Mouse (Mus musculus): ENCODE measurements around the gene Wdr73. TPM values are rescaled to one million over a fixed set of nuclear protein-coding genes. Genes with fewer than 3 reads are reported as not detected.
A peak's percentile ranks its signal among the peaks of the same experiment; 100 is the strongest.

Gene Wdr73
- polyA plus RNA-seq, 2 experiments: 22.6 to 23.1 TPM

- H3K4me1 ChIP-seq (ENCODE audit: control insufficient read depth, insufficient read depth, low read length): peaks cover 13% of the 10 kb centered on the region
- H3K4me3 ChIP-seq (replicated peaks; ENCODE audit: low read length): peak overlapping the region; percentile 44; the same call in 1 of the 2 replicates
- ATAC-seq (ENCODE audit: low FRiP score, low read depth) (no peak), DNase-seq (ENCODE audit: low spot score) (no peak)
- WGBS: 84% methylated on average over 11 of the region's 11 CpGs
- TF ChIP-seq POLR2A (IDR thresholded peaks at IDR 0.05; ENCODE audit: borderline replicate concordance, extremely low read depth, insufficient read depth, insufficient read length): no peak
- peak overlapping the region; percentile 96; the same call in 1 of the 2 replicates for H3K4me2 ChIP-seq (replicated peaks; ENCODE audit: low read depth, low read length, severe bottlenecking)
- H3K27ac ChIP-seq (replicated peaks; ENCODE audit: low read depth, low read length): no peak overlapping the region
- H3K36me3 ChIP-seq (ENCODE audit: control insufficient read depth, insufficient read depth, low read length): peaks cover 13% of the 10 kb centered on the region; the same call in 1 of the 2 replicates
- H3K9me3 ChIP-seq (ENCODE audit: control insufficient read depth, low read length): no peaks in the 10 kb centered on the region
- peak overlapping the region; percentile 62; the same call in 1 of the 2 replicates for H3K9ac ChIP-seq (ENCODE audit: low read depth, low read length, severe bottlenecking)
- H3K27me3 ChIP-seq (ENCODE audit: control insufficient read depth, insufficient read depth, low read length): no peaks in the 10 kb centered on the region
These were observed 2.8 kb upstream of the Wdr73 start for GRCm38 (mm10) chr7:80903625-80904422.

- Histone ChIP-seq H3K9ac (ENCODE audit: low read depth, low read length, severe bottlenecking) (peak overlapping the region; percentile 71), H3K27me3 (ENCODE audit: control insufficient read depth, insufficient read depth, low read length) (no peaks in the 10 kb centered on the region), H3K36me3 (ENCODE audit: control insufficient read depth, insufficient read depth, low read length) (peaks cover 18% of the 10 kb centered on the region), H3K4me1 (ENCODE audit: control insufficient read depth, insufficient read depth, low read length) (peaks cover 13% of the 10 kb centered on the region), H3K4me3 (replicated peaks; ENCODE audit: low read length) (peak overlapping the region; percentile 78), H3K4me2 (replicated peaks; ENCODE audit: low read depth, low read length, severe bottlenecking) (peak overlapping the region; percentile 74), H3K27ac (replicated peaks; ENCODE audit: low read depth, low read length) (peak overlapping the region; percentile 55; the same call in 1 of the 2 replicates), H3K9me3 (ENCODE audit: control insufficient read depth, low read length) (no peaks in the 10 kb centered on the region)
- 28% methylated on average over 15 of the region's 15 CpGs for WGBS
- TF ChIP-seq POLR2A (IDR thresholded peaks at IDR 0.05; ENCODE audit: borderline replicate concordance, extremely low read depth, insufficient read depth, insufficient read length): no peak
- ATAC-seq (ENCODE audit: low FRiP score, low read depth) (0 out of 2 replicates have a peak, but pooled peaks have one; percentile 13), DNase-seq (ENCODE audit: low spot score) (no peak)
These were observed 639 bp upstream of the Wdr73 start for GRCm38 (mm10) chr7:80901541-80902274.

GRCm38 (mm10) chr7:80897721-80898120 lies 3.3 kb downstream of the Wdr73 start:
- H3K27me3 ChIP-seq (ENCODE audit: control insufficient read depth, insufficient read depth, low read length): no peaks in the 10 kb centered on the region
- H3K9me3 ChIP-seq (ENCODE audit: control insufficient read depth, low read length): no peaks in the 10 kb centered on the region
- TF ChIP-seq POLR2A (IDR thresholded peaks at IDR 0.05; ENCODE audit: borderline replicate concordance, extremely low read depth, insufficient read depth, insufficient read length): no peak
- no peak overlapping the region for H3K9ac ChIP-seq (ENCODE audit: low read depth, low read length, severe bottlenecking)
- ATAC-seq (ENCODE audit: low FRiP score, low read depth) (no peak), DNase-seq (ENCODE audit: low spot score) (no peak)
- H3K4me1 ChIP-seq (ENCODE audit: control insufficient read depth, insufficient read depth, low read length): peaks cover 8% of the 10 kb centered on the region
- H3K36me3 ChIP-seq (ENCODE audit: control insufficient read depth, insufficient read depth, low read length): peaks cover 42% of the 10 kb centered on the region
- no peak overlapping the region for H3K4me3 ChIP-seq (replicated peaks; ENCODE audit: low read length)
- 88% methylated on average over 4 of the region's 4 CpGs for WGBS
- H3K4me2 ChIP-seq (replicated peaks; ENCODE audit: low read depth, low read length, severe bottlenecking): no peak overlapping the region
- H3K27ac ChIP-seq (replicated peaks; ENCODE audit: low read depth, low read length): no peak overlapping the region

GRCm38 (mm10) chr7:80897134-80897533 lies 3.9 kb downstream of the Wdr73 start:
- Histone ChIP-seq H3K9ac (ENCODE audit: low read depth, low read length, severe bottlenecking) (no peak overlapping the region), H3K4me3 (replicated peaks; ENCODE audit: low read length) (no peak overlapping the region), H3K27me3 (ENCODE audit: control insufficient read depth, insufficient read depth, low read length) (no peaks in the 10 kb centered on the region), H3K4me1 (ENCODE audit: control insufficient read depth, insufficient read depth, low read length) (peaks cover 8% of the 10 kb centered on the region), H3K4me2 (replicated peaks; ENCODE audit: low read depth, low read length, severe bottlenecking) (no peak overlapping the region), H3K36me3 (ENCODE audit: control insufficient read depth, insufficient read depth, low read length) (peaks cover 48% of the 10 kb centered on the region), H3K9me3 (ENCODE audit: control insufficient read depth, low read length) (no peaks in the 10 kb centered on the region), H3K27ac (replicated peaks; ENCODE audit: low read depth, low read length) (no peak overlapping the region)
- ATAC-seq (ENCODE audit: low FRiP score, low read depth) (no peak), DNase-seq (ENCODE audit: low spot score) (no peak)
- 93% methylated on average over 7 of the region's 7 CpGs for WGBS
- TF ChIP-seq POLR2A (IDR thresholded peaks at IDR 0.05; ENCODE audit: borderline replicate concordance, extremely low read depth, insufficient read depth, insufficient read length): no peak

GRCm38 (mm10) chr7:80894815-80895519 lies 6.1 kb downstream of the Wdr73 start:
- DNase-seq (ENCODE audit: low spot score): no peak
- no peak overlapping the region for H3K4me2 ChIP-seq (replicated peaks; ENCODE audit: low read depth, low read length, severe bottlenecking)

More at GRCm38 (mm10) chr7:80894815-80895519, 6.1 kb downstream of the Wdr73 start:
- H3K9ac ChIP-seq (ENCODE audit: low read depth, low read length, severe bottlenecking): no peak overlapping the region
- H3K27ac ChIP-seq (replicated peaks; ENCODE audit: low read depth, low read length): no peak overlapping the region
- 93% methylated on average over 14 of the region's 14 CpGs for WGBS
- no peaks in the 10 kb centered on the region for H3K4me1 ChIP-seq (ENCODE audit: control insufficient read depth, insufficient read depth, low read length)
- no peak overlapping the region for H3K4me3 ChIP-seq (replicated peaks; ENCODE audit: low read length)
- ATAC-seq (ENCODE audit: low FRiP score, low read depth): no peak
- no peaks in the 10 kb centered on the region for H3K27me3 ChIP-seq (ENCODE audit: control insufficient read depth, insufficient read depth, low read length)
- no peak for TF ChIP-seq POLR2A (IDR thresholded peaks at IDR 0.05; ENCODE audit: borderline replicate concordance, extremely low read depth, insufficient read depth, insufficient read length)
- H3K36me3 ChIP-seq (ENCODE audit: control insufficient read depth, insufficient read depth, low read length): peaks cover 62% of the 10 kb centered on the region
- H3K9me3 ChIP-seq (ENCODE audit: control insufficient read depth, low read length): no peaks in the 10 kb centered on the region

Measured in limb, embryonic 14.5 days (tissue).